Mouse (Mus musculus) adrenal gland, adult (tissue): ENCODE measurements around the gene Macrod2.

Experiments
- DNase-seq, 2 experiments: peaks; one replicate each; pipeline ENCODE4 v3.0.0; 2022 to 2023; ENCODE audit warnings: low spot score in 1 of 2; ENCODE audit not compliant: inconsistent age in 2 of 2

Gene Macrod2

DNA sequence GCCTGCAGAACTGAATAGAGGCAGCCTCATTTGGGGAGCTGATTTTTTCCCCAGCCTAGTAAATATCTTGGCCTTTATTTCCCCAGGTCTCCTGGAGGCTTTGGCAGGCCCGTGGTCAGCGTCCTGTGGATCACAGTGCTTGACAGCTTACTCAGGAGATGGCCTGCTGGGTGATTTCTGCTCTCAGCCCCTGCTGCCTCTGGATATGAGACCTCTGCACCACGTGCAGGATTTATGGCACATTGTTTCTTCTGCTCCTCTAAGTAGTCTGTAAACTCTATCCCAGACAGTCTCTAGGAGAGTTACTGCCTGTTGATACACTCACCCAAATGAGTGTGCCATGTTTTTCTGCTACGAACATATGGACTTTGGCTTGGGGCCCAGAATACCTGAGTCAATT, 1187.8 kb downstream of the Macrod2 start:
- DNase-seq, result no peak

DNA sequence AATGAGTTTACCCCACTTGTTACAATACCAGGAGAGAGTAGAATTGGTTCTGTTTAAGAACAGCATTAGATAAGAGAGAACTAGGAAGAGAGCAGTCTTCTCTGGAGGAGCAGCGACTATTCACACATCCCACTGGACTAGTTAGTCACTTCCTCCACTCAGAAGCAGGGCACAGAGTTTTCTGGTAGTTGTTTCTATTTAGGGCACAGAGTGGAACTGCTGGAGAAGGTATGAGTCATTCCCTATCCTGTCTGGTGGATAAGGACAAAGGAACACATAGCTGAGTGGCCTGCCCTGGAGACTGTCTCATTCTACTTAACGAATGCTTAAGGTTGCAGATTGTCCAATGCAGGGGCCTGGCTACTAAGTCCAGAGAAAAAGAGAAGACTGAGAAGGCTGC, 1192.2 kb downstream of the Macrod2 start:
- DNase-seq, result peak; percentile 5 to 49

DNA sequence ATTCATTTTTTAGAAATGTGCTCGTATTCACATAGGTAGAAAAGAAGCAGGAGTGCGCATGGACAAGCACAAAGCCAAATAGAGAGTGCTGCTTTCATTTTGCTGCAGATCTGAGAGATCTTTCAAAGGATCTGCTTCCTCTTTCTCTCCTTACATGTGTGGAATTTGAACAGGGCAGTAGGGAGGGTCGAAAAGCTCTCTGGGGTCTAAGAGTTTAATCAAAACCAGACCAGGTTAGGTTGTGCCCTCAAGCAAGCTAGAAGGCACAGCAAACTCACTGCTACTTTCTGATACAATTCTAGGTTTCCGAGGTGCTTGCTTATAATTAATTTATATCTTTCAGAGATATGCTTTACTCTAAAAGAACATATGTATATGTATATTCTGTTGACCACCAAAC, 1196.2 kb downstream of the Macrod2 start:
- no peak for DNase-seq

DNA sequence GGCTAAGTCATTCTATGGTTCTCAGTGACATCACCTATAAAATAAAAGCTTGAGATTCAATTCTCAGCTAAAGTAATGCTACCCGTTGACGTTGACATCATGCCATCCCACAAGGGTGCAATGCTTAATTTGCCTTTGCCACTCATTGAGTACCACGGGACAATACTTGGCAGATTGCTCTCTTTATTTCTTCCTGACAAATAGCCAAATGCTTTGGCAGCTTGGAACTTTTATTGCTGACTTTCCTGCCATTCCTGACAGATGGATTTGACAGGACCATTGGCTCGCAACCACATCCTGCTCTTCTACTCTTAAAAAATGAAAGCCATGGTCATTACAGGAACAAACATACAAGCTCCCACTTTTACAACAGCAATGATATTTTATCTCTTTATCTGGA, 1199.7 kb downstream of the Macrod2 start:
- DNase-seq, result no peak

DNA sequence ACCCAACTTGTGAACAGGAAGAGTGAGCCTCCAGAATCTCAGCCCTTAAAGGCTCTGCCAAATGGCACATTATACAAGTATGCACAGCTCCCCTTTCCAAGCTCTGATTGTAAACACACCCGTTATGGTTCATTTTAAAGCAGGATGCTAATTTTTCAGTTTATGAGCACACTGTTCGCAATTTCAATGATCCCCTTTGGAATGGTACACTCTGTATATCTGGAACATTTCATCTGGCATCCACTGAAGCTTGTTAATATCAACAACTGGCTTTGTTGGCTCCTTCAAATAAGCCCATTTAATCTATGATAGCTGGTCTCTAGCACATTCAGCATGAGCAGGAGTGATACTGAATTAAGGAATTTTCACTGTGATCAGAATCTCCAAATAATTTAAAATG, 1222.6 kb downstream of the Macrod2 start:
- DNase-seq, result no peak

DNA sequence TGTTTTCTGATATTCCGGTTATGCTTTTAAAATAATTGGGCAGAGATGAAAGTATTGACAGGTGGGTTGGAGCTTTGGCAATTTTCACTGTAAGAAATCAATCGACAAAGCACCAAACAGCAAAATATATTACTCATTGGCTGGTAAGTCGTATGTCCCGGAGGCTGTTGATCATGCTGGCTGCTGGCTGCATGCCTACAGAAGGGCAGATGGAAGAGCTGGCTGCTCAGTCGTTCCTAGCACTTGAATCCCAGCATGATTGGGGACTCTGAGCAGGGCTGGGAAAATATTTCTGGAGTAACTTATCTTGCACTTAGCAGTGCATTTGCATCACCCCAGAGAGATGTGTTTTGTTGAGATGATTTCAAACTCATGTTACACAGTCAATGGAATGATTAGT, 1223.1 kb downstream of the Macrod2 start:
- DNase-seq, result no peak

DNA sequence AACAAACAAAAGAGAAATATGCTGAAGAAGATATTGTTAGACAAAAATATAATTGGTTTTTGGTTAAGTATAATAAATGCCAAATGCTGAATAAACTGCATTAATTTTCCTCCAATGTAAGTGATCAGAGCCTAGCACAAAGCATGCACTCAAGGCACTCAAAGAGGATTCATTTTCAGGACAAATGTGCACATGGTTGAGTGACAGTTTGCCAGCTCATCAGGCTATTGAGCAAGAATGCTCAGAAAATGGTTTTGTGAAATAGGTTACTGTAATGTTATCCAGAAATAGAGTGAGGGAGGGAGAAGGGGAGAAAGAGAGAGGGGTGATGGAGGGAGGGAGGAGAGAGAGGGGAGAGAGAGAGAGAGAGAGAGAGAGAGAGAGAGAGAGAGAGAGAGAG, 1268.9 kb downstream of the Macrod2 start:
- peak in 1 of 2 experiments; percentile 63 for DNase-seq

DNA sequence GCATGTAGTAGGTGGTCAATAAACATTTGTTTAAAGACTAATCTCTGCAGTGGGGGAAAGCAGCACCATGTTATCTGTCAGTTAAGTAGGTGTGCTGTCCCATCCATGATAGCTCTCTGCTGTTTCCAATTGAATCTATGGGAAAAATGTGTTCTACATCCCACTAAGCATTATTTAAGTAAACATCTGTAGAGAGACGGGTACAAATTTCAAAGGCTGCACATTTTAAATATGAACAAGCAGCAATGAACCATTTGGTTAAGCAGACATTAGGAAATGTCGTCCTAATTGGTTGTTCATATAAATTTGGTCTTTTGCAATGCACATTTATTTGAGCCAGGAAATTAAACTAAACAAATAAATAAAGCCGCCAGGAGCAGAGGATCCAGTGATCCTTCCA, 1277.7 kb downstream of the Macrod2 start:
- no peak for DNase-seq

DNA sequence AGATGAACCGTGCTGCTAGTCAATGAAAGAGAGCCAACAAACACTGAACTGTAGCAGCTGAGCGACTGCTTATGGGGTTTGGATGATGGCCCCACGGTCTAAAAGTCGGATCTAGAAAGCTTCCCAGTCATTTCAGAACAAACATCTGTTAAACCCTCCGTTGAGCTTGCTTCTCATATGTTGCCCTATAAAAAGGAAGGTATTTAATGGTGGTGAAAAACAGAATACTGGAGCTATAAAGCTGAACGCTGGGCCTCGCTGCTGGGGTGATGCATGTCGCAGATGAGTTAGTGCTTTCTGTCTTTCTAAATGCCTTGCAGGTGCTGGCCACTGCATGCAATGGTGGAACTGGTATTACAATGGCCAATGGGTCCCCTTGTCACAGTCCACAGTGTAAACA, 1278.3 kb downstream of the Macrod2 start:
- DNase-seq, result no peak

DNA sequence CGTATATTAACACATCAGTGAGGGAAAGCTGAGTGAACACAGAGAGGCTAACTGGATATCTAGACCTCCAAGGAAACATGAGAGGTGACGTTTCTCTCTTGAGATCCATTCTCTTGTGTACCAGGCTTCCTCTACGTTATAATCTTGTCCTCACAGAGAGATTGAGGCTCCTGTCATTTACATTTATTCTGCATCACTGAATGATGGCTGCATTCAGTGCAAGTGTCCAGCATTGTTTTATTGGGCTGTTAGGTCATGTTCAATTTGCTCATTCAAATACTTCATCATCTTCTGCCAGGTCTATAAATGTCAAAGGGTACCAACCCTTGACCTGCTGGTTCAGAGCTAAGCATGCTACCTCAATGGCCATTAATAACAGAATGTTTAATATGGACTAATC, 1302.4 kb downstream of the Macrod2 start:
- no peak for DNase-seq

DNA sequence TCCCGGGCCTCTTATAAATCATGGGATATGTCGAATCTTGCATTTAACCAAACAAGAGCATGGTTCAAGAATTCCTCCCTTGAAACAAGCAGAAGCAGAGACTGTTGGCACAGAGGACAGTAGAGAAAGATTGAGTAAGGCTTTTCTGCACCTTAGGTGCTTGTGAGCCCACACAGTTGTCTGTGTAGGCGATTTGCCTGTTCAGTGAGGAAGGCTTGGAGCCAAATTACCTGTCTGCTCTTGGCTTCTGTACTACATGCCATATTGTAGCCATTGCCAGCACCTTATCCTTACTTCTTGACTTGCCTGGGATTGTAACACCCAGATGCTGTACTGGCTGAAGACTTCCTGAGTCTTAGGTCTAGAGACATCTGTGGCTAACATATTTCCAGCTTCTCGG, 1303.2 kb downstream of the Macrod2 start:
- DNase-seq, result no peak

DNA sequence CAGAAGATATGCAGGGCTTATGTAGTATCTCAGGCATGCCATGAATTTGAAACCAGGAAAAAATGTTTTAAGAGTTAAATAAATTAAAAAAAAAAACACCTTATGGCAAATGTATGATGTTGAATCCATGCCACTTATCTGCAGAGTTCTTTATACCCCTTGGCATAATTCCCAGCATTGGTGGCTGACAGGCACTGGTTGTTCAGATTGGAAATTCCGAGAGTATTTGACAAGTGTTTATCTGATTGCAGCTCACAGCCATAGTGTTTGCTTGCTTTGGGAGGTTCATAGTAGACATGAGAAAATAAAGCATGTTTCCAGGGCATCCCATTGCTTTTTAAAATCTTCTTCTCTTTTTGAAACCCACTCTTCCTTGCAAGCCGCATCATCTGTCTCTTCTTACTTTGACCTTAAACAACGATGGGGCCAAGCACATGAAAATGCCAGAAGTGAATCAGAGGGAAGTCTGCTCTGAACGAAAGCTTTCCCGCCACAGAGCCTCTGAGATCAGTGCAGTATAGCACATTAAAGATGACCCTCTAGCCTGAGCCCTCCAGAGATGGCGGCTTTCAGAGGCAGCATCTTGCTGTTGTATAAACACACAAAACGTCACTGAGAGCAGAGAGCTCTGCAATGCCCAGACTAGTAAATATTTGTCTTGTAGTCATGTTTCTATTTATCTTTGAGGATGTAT, 1305.8 kb downstream of the Macrod2 start:
- no peak for DNase-seq

DNA sequence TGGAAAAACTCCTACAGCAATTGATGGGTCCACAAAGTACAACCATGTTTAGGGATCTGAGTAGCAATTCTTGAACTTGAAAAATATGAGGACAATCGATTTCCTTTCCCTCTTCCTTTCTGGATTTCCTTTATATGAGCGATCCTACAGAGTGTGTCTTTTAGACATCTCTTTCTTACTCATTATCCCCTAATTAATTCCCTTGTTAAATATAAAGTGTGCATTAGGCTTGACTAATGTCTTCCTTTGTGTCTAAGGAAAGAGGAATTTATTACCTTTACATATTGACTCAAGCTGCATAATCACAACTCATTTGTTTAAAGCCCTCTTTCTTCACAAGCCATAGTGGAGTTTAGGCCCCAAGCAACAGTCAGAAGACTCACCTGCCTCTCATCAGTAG, 1316.7 kb downstream of the Macrod2 start:
- no peak for DNase-seq

DNA sequence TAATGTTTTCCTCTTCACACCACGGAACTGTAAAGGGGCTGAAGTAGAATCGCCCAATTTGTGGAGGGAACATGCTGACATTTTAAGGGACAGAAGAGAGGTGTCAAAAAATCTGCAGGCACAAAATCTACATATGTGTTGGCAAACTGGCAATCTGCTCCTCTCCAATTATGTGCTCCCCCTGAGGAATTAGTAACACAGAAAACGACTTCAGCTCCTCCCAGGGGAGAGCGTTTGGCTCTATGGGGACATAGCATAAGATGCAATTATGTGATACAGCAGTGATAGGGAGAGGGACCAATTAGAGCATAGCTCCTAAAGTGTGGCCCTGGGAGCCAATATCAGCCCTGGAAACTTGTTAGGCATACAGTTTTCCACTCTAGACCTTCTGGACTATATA, 1317.2 kb downstream of the Macrod2 start:
- DNase-seq, result no peak

DNA sequence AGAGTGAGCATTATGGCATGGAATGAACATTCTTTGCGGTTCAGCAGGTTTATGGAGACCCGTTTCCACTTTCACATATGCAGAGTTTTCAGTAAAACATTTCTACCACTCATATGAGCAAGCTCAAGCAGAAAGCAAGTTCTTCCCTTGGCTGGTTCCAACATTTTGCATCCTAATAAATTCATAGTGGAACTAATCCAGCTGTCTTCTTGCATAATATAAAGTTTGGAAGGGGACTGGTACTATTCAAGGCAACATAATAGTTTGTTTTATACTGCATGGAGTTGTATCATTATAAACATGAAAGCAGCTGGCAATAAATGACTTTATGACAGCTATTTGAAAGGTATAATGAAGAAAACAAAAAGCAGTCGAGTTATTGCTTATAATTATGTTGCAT, 1320.0 kb downstream of the Macrod2 start:
- DNase-seq, result no peak

DNA sequence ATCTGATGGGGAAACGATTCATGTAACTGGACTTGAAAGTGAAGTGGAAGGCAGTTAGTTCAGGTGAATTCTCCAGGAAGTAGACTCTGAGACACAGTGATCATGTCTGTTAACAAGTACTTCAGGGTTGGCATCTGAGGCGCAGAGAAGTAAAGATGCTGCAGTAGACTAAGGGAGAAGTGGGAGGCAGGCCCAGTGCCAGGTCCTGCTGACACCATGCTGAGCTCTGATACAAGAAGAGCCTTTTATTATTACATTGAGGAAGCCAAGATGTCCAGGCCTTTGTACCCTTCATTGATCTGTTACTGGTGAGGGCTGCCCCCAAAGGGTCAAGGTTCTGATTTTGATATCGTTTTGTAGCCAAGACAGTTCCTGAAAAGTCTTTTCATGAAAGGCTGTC, 1327.4 kb downstream of the Macrod2 start:
- no peak for DNase-seq

DNA sequence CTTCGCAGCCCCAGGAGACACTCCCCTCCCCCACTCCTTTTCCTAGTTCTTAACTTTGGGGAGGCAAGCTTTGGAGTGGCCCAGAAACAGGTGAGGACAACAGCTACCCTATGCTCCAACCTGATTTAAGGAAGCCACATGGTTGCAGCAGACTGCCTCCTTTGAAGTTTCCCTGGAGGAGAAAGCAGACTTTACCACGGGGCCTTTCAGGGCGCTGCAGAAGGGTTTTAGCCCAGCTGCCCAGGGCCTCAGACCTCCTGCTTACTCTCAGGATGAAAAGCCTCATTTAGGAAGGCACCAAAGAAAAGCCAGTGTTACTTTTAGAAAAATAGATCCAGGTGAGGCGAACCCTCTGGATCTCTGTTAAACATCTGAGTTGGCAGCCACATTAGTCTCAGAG, 1333.9 kb downstream of the Macrod2 start:
- no peak for DNase-seq

DNA sequence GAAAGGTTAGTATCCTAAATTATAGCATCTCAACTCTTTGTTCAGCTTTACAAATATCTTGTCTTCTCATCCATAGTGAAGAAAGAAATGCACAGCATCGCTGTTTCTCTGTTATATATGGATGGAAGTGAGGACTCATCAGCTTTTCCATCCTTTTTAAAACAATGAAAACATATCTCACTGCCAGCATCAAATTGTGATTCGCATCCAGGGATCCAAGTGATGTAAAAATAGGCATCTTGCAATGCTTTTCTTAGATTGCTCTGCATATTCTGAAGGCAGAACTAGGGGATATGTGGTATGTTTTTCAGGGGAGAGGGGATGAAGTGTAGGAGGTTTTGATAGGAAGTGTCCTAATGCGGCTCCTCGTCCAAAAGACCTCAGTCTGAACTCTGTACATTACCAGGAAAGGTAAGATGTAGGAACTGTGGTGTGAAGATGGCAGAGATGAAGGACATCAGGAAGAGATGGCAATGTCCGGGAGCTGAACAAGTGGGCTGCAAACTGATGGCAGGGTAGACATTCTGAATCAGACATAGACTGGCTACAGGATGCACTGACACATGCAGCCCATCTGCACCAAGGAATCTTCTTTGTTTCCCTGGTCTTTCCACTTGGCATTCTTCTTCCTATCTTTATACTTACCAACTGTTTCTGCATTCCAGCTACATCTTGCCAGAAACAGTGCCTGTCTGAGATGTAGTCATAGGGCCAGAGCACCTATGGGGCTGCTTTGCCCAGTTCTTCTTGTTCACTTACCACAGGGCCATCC, 1341.8 kb downstream of the Macrod2 start:
- no peak for DNase-seq

DNA sequence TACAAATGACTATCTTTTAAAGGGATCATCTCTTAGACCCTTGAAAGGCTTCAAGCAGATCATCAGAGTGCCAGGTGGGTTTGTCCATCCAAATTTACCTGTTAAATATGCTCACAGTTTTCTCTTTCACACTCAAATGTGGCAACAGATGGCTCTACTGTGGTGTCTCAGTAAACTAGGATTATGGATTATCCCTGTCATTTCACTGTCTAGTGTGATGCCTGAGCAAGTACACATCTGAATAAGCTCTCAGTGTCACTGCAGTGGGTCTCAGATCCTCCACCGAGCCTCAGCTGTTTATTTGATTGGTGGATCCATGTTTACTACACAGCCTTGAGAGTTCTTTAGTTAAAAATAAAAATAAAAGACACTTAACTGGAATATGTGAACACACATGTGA, 1343.6 kb downstream of the Macrod2 start:
- no peak for DNase-seq

DNA sequence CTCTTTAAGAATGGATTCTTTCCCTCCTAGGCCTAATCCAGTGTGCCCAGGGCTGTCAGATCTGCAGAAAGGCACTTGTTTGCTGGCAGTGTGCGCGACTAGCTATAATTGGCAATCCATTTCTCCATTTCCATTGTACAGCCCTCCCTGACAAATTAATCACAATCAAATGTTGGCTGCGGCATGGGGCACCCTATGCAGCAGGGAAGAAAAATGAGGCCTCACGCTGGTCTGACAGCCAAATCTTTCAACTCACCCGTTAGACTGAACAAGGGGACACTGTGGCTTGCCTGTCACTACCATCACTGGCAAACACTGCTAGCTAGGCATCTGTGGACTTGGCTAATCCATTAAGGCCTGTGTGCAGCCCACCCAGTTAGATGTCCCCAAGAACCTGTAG, 1345.2 kb downstream of the Macrod2 start:
- DNase-seq, result no peak

DNA sequence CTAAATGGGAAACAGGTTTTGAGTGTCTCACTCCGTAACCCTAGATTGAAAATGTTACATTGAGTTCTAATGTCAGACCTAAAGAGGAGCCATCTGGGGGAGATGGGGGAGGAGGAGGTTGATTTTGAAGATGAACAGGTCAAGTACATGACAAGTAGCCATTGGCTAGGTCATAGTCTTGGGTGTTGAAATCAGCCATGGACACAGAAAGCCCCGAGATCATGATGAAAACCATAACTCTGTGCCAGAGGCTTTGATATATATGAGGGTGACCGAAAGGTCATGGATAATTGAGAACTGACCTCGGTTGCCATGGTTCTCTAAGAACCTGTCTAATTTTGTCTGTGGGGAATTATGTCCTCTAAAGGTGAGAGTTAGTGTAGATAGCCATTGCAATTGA, 1405.1 kb downstream of the Macrod2 start:
- peak in 1 of 2 experiments; percentile 54 for DNase-seq

DNA sequence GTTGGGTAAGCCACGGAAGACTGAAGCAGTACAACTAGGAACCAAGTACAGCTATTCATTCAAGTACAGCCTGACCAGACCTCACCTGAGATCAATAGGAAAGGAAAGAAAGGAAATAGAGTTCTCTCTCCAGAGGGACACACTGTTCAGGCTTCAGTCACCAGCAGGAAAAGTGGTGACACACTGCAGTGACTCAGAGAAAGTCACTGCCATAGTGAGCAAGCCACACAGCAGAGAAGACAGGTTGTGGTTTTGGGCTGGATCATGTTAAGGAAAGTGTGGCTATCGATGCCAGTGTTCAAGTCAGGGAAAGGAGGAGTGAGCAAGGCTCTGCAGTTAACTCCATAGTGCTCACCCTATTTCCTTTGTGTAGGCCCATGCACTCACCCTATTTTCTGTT, 1405.8 kb downstream of the Macrod2 start:
- DNase-seq, result peak; percentile 15 to 51

DNA sequence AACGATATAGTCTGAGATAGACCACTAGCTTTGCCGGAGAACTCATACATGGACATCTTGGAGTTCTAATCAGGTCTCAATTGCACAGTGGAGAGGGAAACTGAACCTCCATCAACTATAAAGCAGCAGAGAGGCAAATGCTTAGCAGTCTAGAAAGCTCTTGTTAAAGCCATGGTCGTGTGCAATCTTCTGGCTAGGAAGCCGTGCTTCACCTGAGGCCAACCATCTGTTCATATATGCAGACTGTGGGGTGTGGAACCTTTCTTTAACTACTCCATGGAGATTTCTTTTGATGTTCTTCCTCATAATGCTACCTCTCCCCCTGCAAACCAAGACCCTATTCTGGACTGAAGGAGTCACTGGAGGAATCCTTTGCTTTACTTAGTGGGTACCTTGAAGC, 1421.2 kb downstream of the Macrod2 start:
- no peak for DNase-seq
